Mouse (Mus musculus) heart, postnatal 0 days (tissue): ENCODE measurements at regions not wholly inside any gene's neighbourhood (a gene's known extent, or its start where the extent isn't known, plus 50 kb on each side); places are given as distances from the start of the nearest gene placed in this dataset.

Source experiments
- CTCF ChIP-seq: IDR thresholded peaks from 2 replicates; pipeline ENCODE4 v1.5.1; 2016; ENCODE audit warnings: antibody characterized with exemption, control low read depth, low read depth
- EP300 ChIP-seq: IDR thresholded peaks from 2 replicates; pipeline ENCODE4 v1.6.1; 2016; ENCODE audit warnings: antibody characterized with exemption, low read depth

DNA sequence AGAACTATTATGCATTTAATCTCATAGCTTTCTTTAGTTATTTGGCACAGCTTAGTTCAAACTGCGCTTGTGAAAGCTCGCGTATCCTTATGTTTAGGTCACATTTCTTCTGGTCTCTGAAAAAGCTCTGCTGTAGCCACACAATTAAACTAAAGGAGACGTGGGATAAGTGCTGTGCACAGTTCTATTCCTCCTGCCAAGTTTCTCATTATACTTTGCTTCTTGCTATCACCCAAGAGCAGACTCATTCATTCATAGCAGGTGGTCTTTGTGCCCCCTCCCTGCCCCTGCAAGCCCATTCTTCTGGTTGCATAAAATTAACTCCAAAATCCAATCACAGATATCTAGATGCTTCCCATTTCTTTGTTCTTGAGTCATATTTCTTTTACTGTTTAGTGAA lies 403.6 kb upstream of the Map3k7 start:
- TF ChIP-seq CTCF (no peak), EP300 (no peak)
